Mouse (Mus musculus) embryonic facial prominence, embryonic 14.5 days (tissue): ENCODE results near the gene Tuba8. TPM values are rescaled to one million over a fixed set of nuclear protein-coding genes. Genes with fewer than 3 reads are reported as not detected.

ENCODE experiments used
- ATAC-seq: fragments of 200-750 bp; cut with Nextera tagmentation; 2 replicates; pipeline ENCODE4 v1.8.0; 2017; ENCODE audit warnings: low read depth, moderate number of reproducible peaks, moderate TSS enrichment
- DNase-seq: peaks from one replicate; pipeline ENCODE4 v3.0.0-alpha.2; 2015; ENCODE audit warnings: low spot score
- H3K27ac ChIP-seq: fragments of 300-500 bp; sonication (generic); replicated peaks from 2 replicates; pipeline ENCODE4 v1.5.1; 2014; ENCODE audit warnings: low read depth, mild to moderate bottlenecking, low read length, moderate library complexity
- H3K27me3 ChIP-seq: fragments of 300-500 bp; sonication (generic); replicated peaks from 2 replicates; pipeline ENCODE4 v1.6.1; 2014; ENCODE audit warnings: low read length; ENCODE audit not compliant: control insufficient read depth, insufficient read depth
- H3K36me3 ChIP-seq: fragments of 300-500 bp; sonication (generic); 2 replicates; pipeline ENCODE4 v1.6.1; 2014; ENCODE audit warnings: low read length, mixed read lengths; ENCODE audit not compliant: control insufficient read depth, insufficient read depth
- H3K4me1 ChIP-seq: fragments of 300-500 bp; sonication (generic); 2 replicates; pipeline ENCODE4 v1.6.1; 2014; ENCODE audit warnings: antibody characterized with exemption, low read length; ENCODE audit not compliant: control insufficient read depth, insufficient read depth
- H3K4me2 ChIP-seq: fragments of 300-500 bp; sonication (generic); 2 replicates; pipeline ENCODE4 v1.6.1; 2014; ENCODE audit warnings: low read depth, mild to moderate bottlenecking, low read length, moderate library complexity, mixed read lengths
- H3K4me3 ChIP-seq: fragments of 300-500 bp; sonication (generic); 2 replicates; pipeline ENCODE4 v1.5.1; 2014; ENCODE audit warnings: low read depth, mild to moderate bottlenecking, low read length
- H3K9ac ChIP-seq: fragments of 300-500 bp; sonication (generic); 2 replicates; pipeline ENCODE4 v1.6.1; 2014; ENCODE audit warnings: low read depth, mild to moderate bottlenecking, low read length, moderate library complexity, mixed read lengths
- H3K9me3 ChIP-seq: fragments of 300-500 bp; sonication (generic); 2 replicates; pipeline ENCODE4 v1.6.1; 2016; ENCODE audit warnings: low read length; ENCODE audit not compliant: control insufficient read depth
- WGBS: fragments of 180-500 bp; shearing (Covaris S2); extraction: QIAGEN DNeasy Blood & Tissue Kit; methylation state at CpG from one replicate; pipeline ENCODE4 v1.1.7; 2014; 5-methylcytosine and 5-hydroxymethylcytosine counted together
- polyA plus RNA-seq: library from polyadenylated mRNA; unstranded; fragments of >200 nt; fragmentation: Nextera tagmentation; extraction: Ambion mirVana; gene quantifications from 2 replicates; pipeline ENCODE4 v1.2.1, GENCODE M21; 2014

The Tuba8 gene
- polyA plus RNA-seq, 1 experiment from 2014 or later: 1.9 TPM

DNA sequence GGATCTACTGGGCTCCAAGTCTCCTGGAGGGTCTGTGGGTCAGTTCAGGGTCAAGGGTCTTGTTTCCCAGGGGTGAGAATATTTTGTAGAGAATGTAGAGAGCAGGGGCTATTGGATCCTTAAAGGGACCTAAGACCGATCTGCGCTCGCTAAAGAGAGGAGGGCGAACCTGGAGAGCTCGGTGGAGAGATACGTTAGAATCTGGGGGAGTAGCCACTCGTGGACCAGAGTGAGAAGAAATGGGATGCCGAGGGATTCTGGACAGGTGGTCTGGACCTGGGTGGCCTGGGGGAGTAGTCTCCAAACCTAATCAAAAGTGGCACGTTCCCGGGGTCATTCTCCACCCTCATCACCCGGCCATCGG lies 412 bp downstream of the Tuba8 start:
- no peak overlapping the region for H3K27ac ChIP-seq
- no peaks in the 10 kb centered on the region for H3K9me3 ChIP-seq
- H3K4me3 ChIP-seq: peak overlapping the region; percentile 40
- peaks cover 9% of the 10 kb centered on the region for H3K4me1 ChIP-seq
- H3K4me2 ChIP-seq: peak overlapping the region; percentile 80
- 3% methylated on average over 9 of the region's 12 CpGs for WGBS
- 0 out of 2 replicates have a peak, but pooled peaks have one; percentile 17 for ATAC-seq
- H3K36me3 ChIP-seq: no peaks in the 10 kb centered on the region
- DNase-seq: peak; percentile 20
- H3K27me3 ChIP-seq: peaks cover 30% of the 10 kb centered on the region
- peak overlapping the region; percentile 51 for H3K9ac ChIP-seq

DNA sequence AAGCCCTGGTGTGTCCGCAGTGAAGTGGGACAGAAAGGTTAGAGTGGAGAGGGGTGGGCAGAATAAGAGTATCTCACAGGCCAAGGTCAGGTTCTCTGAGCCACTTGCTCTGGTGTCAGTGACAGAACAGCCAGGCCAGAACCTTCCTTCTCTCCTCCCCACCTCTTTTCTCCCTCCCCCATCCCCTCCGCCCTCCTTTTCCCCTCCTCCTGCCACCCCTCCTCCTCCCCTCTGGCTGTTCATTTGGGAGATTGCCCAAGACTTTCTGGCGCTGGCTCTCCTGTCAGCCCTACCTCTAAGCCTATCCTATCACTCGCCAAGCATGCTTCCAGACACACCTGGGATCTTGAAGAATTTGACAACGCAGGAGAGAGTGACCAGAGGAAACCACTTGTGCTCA lies 1.2 kb downstream of the Tuba8 start:
- DNase-seq (no peak), ATAC-seq (no peak)
- Histone ChIP-seq H3K4me2 (peak overlapping the region; percentile 80; the same call in 1 of the 2 replicates), H3K4me3 (peak overlapping the region; percentile 40), H3K9ac (no peak overlapping the region), H3K36me3 (no peaks in the 10 kb centered on the region), H3K9me3 (no peaks in the 10 kb centered on the region), H3K27me3 (peaks cover 30% of the 10 kb centered on the region), H3K27ac (no peak overlapping the region), H3K4me1 (peaks cover 9% of the 10 kb centered on the region)
- 7% methylated on average over 5 of the region's 5 CpGs for WGBS

DNA sequence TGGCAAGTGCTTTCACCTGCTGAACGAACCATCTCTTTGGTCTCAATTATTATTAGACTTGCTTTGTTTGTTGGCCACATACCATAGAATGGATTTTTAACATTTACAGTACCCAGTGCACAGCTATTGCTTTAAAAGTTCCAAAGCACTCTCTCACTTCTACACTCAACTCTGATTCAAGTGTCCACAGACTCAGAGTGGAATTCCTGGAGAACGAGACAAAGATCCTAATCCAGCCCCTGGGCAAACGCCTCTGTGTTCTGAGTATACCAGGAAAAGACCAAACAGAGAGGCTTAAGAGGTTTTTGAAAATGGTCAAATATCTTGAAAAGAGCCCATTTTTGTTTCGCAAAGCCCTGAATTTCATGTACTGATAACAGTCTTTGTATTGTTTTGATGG lies 2.5 kb downstream of the Tuba8 start:
- Histone ChIP-seq H3K9me3 (no peaks in the 10 kb centered on the region), H3K4me3 (no peak overlapping the region), H3K36me3 (no peaks in the 10 kb centered on the region), H3K4me2 (no peak overlapping the region), H3K4me1 (peaks cover 9% of the 10 kb centered on the region), H3K9ac (no peak overlapping the region), H3K27me3 (peaks cover 30% of the 10 kb centered on the region), H3K27ac (no peak overlapping the region)
- ATAC-seq: no peak
- 69% methylated on average over 4 of the region's 4 CpGs for WGBS
- DNase-seq: no peak

DNA sequence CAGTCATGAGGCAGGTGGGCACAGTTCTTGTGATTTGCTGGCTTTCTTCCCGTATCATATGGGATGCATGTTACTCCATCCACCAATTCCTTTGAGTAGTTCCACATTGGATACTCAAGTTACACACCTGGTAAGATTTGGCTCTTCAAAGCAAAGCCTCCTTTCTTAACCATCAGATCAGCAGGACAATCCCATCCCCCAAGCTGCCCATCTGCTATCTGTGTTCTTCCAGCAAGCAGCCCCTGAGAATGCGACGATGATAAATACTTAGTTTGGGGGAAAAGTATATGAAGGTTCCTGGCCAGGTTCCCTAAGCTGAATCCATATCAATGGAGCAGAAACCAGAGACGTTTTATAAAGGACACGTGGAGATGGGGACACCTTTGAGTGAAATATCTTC lies 3.7 kb downstream of the Tuba8 start:
- Histone ChIP-seq H3K4me3 (no peak overlapping the region), H3K27ac (no peak overlapping the region), H3K9ac (no peak overlapping the region), H3K4me2 (no peak overlapping the region), H3K27me3 (peaks cover 27% of the 10 kb centered on the region), H3K9me3 (no peaks in the 10 kb centered on the region), H3K4me1 (peaks cover 9% of the 10 kb centered on the region), H3K36me3 (no peaks in the 10 kb centered on the region)
- WGBS: 81% methylated on average over 5 of the region's 5 CpGs
- no peak for ATAC-seq
- no peak for DNase-seq

DNA sequence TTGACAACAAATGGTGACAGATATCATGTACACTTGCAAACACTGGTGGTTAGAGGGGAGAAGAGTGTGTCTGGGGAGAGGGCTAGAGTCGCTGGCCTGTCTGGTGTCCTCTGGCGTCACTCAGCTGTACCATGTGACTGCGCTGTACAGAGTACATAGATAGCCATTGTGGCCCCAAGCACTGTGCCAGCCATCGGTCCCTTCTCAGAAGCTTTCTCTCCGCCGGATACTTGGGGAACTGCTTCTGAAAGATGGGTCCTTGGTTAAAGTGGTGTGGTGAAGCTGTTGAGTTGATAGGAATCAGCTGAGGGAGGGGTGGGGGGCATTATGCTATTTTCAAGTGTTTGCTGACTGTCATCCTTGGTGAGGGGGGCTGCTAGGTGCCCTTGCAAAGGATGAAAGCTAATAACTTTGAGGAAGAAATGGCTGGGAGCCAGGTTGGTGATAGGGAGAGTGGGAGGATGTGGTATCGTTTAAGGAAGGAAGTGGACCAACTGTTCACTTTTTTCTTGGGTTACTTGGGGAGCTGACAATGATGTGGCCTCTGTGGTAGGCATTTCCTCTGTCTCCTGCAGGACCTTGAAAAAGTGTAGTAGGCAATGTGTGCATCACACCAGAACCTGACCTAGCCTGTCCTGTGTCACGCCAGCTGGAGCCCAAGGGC lies 4.3 kb downstream of the Tuba8 start:
- DNase-seq (no peak), ATAC-seq (no peak)
- Histone ChIP-seq H3K4me3 (no peak overlapping the region), H3K9me3 (no peaks in the 10 kb centered on the region), H3K9ac (no peak overlapping the region), H3K27me3 (peaks cover 21% of the 10 kb centered on the region), H3K4me1 (peaks cover 9% of the 10 kb centered on the region), H3K27ac (no peak overlapping the region), H3K36me3 (no peaks in the 10 kb centered on the region), H3K4me2 (no peak overlapping the region)
- 79% methylated on average over 8 of the region's 8 CpGs for WGBS

DNA sequence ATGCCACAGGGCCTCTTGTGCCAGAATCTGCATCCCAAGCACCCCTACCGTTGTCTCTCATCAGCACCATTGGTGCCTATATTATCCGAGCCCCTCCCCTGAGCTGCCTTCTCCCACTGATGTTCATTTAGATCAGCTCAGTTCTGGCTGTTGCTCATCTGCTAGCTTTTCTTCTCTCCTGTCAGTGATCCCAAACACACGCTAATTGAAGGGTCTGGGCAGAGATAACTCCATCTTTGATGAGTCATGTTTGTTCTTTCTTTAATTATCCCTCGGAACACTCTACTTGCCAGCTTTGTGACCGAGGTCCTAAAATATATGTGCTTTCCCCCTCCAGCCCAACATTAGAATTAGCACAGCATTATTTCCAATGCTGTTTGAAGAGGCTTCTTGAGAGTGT lies 4.8 kb downstream of the Tuba8 start:
- Histone ChIP-seq H3K4me3 (no peak overlapping the region), H3K4me1 (peaks cover 9% of the 10 kb centered on the region), H3K9me3 (no peaks in the 10 kb centered on the region), H3K36me3 (no peaks in the 10 kb centered on the region), H3K9ac (no peak overlapping the region), H3K27ac (no peak overlapping the region), H3K27me3 (peaks cover 17% of the 10 kb centered on the region), H3K4me2 (no peak overlapping the region)
- no peak for DNase-seq
- no peak for ATAC-seq
- WGBS: 79% methylated on average over 5 of the region's 5 CpGs

DNA sequence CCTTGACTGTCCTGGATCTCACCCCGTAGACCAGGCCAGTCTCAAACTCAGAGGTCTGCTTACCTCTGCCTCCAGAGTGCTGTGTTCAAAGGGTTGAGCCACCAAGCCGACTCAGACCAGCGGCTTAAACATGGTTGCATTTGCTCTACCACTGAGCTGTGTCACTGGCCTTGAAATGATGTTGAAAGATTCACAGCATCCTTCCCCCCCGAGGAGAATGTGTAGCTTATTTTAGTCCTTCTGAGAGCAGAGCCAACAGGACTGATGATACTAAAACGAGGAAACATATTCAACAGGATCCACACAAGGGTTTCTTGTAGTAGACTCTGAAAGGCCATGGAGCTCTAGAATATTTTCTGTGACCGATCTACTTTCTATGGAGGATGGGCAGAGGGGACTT lies 5.4 kb downstream of the Tuba8 start:
- no peaks in the 10 kb centered on the region for H3K9me3 ChIP-seq
- H3K36me3 ChIP-seq: no peaks in the 10 kb centered on the region
- H3K27ac ChIP-seq: no peak overlapping the region
- ATAC-seq: no peak
- H3K4me1 ChIP-seq: peaks cover 4% of the 10 kb centered on the region
- H3K4me3 ChIP-seq: no peak overlapping the region
- 84% methylated on average over 6 of the region's 6 CpGs for WGBS
- DNase-seq: no peak
- H3K27me3 ChIP-seq: peaks cover 12% of the 10 kb centered on the region
- H3K9ac ChIP-seq: no peak overlapping the region
- H3K4me2 ChIP-seq: no peak overlapping the region

DNA sequence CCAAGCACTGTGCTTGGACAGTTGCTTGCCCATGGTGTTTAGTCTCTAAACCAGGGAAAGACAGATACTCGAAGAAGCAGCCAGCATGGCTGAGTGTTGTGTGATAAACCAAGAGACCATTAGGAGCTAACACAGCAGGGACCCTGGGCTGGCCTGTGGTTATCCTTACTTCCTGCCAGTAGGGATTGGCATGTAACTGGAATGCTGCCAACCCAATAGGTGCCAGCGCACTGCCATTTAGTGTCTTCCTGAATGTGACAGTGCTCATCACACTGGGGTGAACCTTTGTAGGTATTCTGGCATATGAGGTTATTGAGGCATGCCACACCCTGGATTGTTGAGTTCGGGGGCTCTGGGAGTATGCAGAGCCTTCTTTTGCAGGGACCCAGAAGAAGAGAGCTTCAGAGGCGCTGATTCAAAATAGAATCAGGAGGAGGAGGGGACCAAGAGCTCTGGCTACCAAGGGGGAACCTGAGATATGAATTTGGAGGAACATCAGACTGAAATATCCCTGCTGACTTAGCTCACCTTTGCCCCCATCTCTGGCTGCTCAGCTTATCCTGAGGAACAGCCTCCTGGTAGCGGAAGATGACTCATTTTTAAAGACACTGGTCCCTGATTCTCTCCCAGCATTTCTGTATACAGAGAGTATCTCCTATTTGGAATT lies 6.2 kb downstream of the Tuba8 start:
- no peak for ATAC-seq
- Histone ChIP-seq H3K4me2 (no peak overlapping the region), H3K4me3 (no peak overlapping the region), H3K4me1 (no peaks in the 10 kb centered on the region), H3K9me3 (no peaks in the 10 kb centered on the region), H3K27ac (no peak overlapping the region), H3K36me3 (no peaks in the 10 kb centered on the region), H3K9ac (no peak overlapping the region), H3K27me3 (peaks cover 4% of the 10 kb centered on the region; the same call in 1 of the 2 replicates)
- 91% methylated on average over 5 of the region's 5 CpGs for WGBS
- no peak for DNase-seq

DNA sequence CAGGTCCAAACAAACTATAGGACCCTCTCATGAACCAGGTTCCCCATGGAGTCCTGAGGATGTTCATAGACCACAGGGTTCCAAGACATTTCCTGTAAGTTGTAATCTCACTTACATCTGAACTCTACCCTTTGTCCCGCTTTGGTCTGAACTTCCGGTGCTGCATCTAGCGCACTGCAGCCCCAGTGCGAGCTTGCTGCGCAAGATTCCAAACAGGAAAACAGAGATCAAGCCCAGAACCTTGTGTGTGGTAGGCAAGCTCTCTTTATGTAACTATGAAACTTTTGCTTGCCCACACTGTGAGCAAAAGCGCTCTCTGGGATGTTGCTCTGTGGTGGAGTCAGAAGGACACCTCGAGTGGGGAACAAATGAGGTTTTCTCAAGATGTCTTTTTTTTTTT lies 7.5 kb downstream of the Tuba8 start:
- Histone ChIP-seq H3K36me3 (no peaks in the 10 kb centered on the region), H3K4me2 (no peak overlapping the region), H3K4me3 (no peak overlapping the region), H3K9ac (no peak overlapping the region), H3K4me1 (no peaks in the 10 kb centered on the region), H3K27me3 (no peaks in the 10 kb centered on the region), H3K27ac (no peak overlapping the region), H3K9me3 (no peaks in the 10 kb centered on the region)
- ATAC-seq (no peak), DNase-seq (no peak)
- WGBS: 82% methylated on average over 7 of the region's 7 CpGs
